Mouse (Mus musculus): ENCODE data around the gene Tjp1. TPM values are rescaled to one million over a fixed set of nuclear protein-coding genes. Genes with fewer than 3 reads are reported as not detected.

The Tjp1 gene
- polyA plus RNA-seq, 1 experiment from 2014 or later = 22.3 TPM

- WGBS = 88% methylated on average over 3 of the region's 3 CpGs
- Histone ChIP-seq H3K9me3 (ENCODE audit: control insufficient read depth, low read length) (no peaks in the 10 kb centered on the region), H3K27ac (replicated peaks; ENCODE audit: low read depth, low read length) (no peak overlapping the region), H3K4me2 (ENCODE audit: low read depth, low read length) (no peak overlapping the region), H3K36me3 (ENCODE audit: control insufficient read depth, insufficient read depth, low read length) (no peaks in the 10 kb centered on the region), H3K9ac (ENCODE audit: low read depth, low read length) (no peak overlapping the region), H3K4me3 (ENCODE audit: low read depth, low read length) (no peak overlapping the region), H3K4me1 (ENCODE audit: control insufficient read depth, insufficient read depth, low read length) (peaks cover 12% of the 10 kb centered on the region; the same call in 1 of the 2 replicates), H3K27me3 (replicated peaks; ENCODE audit: control insufficient read depth, insufficient read depth, low read length) (no peaks in the 10 kb centered on the region)
- DNase-seq (ENCODE audit: low spot score) (no peak), ATAC-seq (ENCODE audit: low read depth) (no peak)
Observed at GRCm38 (mm10) chr7:65472048-65472447, 55.5 kb downstream of the Tjp1 start.

- DNase-seq (ENCODE audit: low spot score) = no peak
- H3K27ac ChIP-seq (replicated peaks; ENCODE audit: low read depth, low read length) = no peak overlapping the region
- no peak overlapping the region for H3K4me3 ChIP-seq (ENCODE audit: low read depth, low read length)
- 77% methylated on average over 6 of the region's 6 CpGs for WGBS
- no peak overlapping the region for H3K4me2 ChIP-seq (ENCODE audit: low read depth, low read length)
- H3K9ac ChIP-seq (ENCODE audit: low read depth, low read length) = no peak overlapping the region
- H3K4me1 ChIP-seq (ENCODE audit: control insufficient read depth, insufficient read depth, low read length) = peaks cover 12% of the 10 kb centered on the region; the same call in 1 of the 2 replicates
- no peaks in the 10 kb centered on the region for H3K9me3 ChIP-seq (ENCODE audit: control insufficient read depth, low read length)
- no peaks in the 10 kb centered on the region for H3K27me3 ChIP-seq (replicated peaks; ENCODE audit: control insufficient read depth, insufficient read depth, low read length)
- no peaks in the 10 kb centered on the region for H3K36me3 ChIP-seq (ENCODE audit: control insufficient read depth, insufficient read depth, low read length)
- no peak for ATAC-seq (ENCODE audit: low read depth)
Observed at GRCm38 (mm10) chr7:65471406-65471805, 56.2 kb downstream of the Tjp1 start.

GRCm38 (mm10) chr7:65470214-65470613, 57.4 kb downstream of the Tjp1 start:
- ATAC-seq (ENCODE audit: low read depth) (no peak), DNase-seq (ENCODE audit: low spot score) (peak; percentile 31)
- 12% methylated on average over 8 of the region's 8 CpGs for WGBS

GRCm38 (mm10) chr7:65469666-65470065, 57.9 kb downstream of the Tjp1 start:
- ATAC-seq (ENCODE audit: low read depth) (peak; percentile 57; the same call in 1 of the 2 replicates), DNase-seq (ENCODE audit: low spot score) (peak; percentile 56)
- no peak overlapping the region for H3K4me3 ChIP-seq (ENCODE audit: low read depth, low read length)
- no peak overlapping the region; the same call in 1 of the 2 replicates for H3K27ac ChIP-seq (replicated peaks; ENCODE audit: low read depth, low read length)
- no peaks in the 10 kb centered on the region for H3K9me3 ChIP-seq (ENCODE audit: control insufficient read depth, low read length)
- WGBS = 9% methylated on average over 6 of the region's 6 CpGs
- peak overlapping the region; percentile 23 for H3K4me2 ChIP-seq (ENCODE audit: low read depth, low read length)
- no peaks in the 10 kb centered on the region for H3K36me3 ChIP-seq (ENCODE audit: control insufficient read depth, insufficient read depth, low read length)
- peaks cover 12% of the 10 kb centered on the region; the same call in 1 of the 2 replicates for H3K4me1 ChIP-seq (ENCODE audit: control insufficient read depth, insufficient read depth, low read length)
- H3K9ac ChIP-seq (ENCODE audit: low read depth, low read length) = no peak overlapping the region
- H3K27me3 ChIP-seq (replicated peaks; ENCODE audit: control insufficient read depth, insufficient read depth, low read length) = no peaks in the 10 kb centered on the region

More at GRCm38 (mm10) chr7:65470214-65470613, 57.4 kb downstream of the Tjp1 start:
- peaks cover 12% of the 10 kb centered on the region; the same call in 1 of the 2 replicates for H3K4me1 ChIP-seq (ENCODE audit: control insufficient read depth, insufficient read depth, low read length)
- H3K4me3 ChIP-seq (ENCODE audit: low read depth, low read length) = no peak overlapping the region
- H3K9ac ChIP-seq (ENCODE audit: low read depth, low read length) = no peak overlapping the region
- H3K27me3 ChIP-seq (replicated peaks; ENCODE audit: control insufficient read depth, insufficient read depth, low read length) = no peaks in the 10 kb centered on the region
- H3K36me3 ChIP-seq (ENCODE audit: control insufficient read depth, insufficient read depth, low read length) = no peaks in the 10 kb centered on the region
- peak overlapping the region; percentile 23 for H3K4me2 ChIP-seq (ENCODE audit: low read depth, low read length)
- H3K27ac ChIP-seq (replicated peaks; ENCODE audit: low read depth, low read length) = no peak overlapping the region; the same call in 1 of the 2 replicates
- H3K9me3 ChIP-seq (ENCODE audit: control insufficient read depth, low read length) = no peaks in the 10 kb centered on the region

- 84% methylated on average over 8 of the region's 8 CpGs for WGBS
- DNase-seq (ENCODE audit: low spot score) = no peak
- no peak overlapping the region for H3K4me3 ChIP-seq (ENCODE audit: low read depth, low read length)
- no peaks in the 10 kb centered on the region for H3K36me3 ChIP-seq (ENCODE audit: control insufficient read depth, insufficient read depth, low read length)
- no peak overlapping the region for H3K4me2 ChIP-seq (ENCODE audit: low read depth, low read length)
- H3K9ac ChIP-seq (ENCODE audit: low read depth, low read length) = no peak overlapping the region
- H3K4me1 ChIP-seq (ENCODE audit: control insufficient read depth, insufficient read depth, low read length) = peaks cover 12% of the 10 kb centered on the region; the same call in 1 of the 2 replicates
- H3K27me3 ChIP-seq (replicated peaks; ENCODE audit: control insufficient read depth, insufficient read depth, low read length) = no peaks in the 10 kb centered on the region
- no peak for ATAC-seq (ENCODE audit: low read depth)
- H3K9me3 ChIP-seq (ENCODE audit: control insufficient read depth, low read length) = no peaks in the 10 kb centered on the region
- H3K27ac ChIP-seq (replicated peaks; ENCODE audit: low read depth, low read length) = no peak overlapping the region
Observed at GRCm38 (mm10) chr7:65468191-65468590, 59.4 kb downstream of the Tjp1 start.

GRCm38 (mm10) chr7:65467306-65468021, 60.1 kb downstream of the Tjp1 start:
- H3K9ac ChIP-seq (ENCODE audit: low read depth, low read length) = no peak overlapping the region
- H3K9me3 ChIP-seq (ENCODE audit: control insufficient read depth, low read length) = no peaks in the 10 kb centered on the region
- no peak for DNase-seq (ENCODE audit: low spot score)
- H3K27me3 ChIP-seq (replicated peaks; ENCODE audit: control insufficient read depth, insufficient read depth, low read length) = no peaks in the 10 kb centered on the region
- no peak overlapping the region for H3K27ac ChIP-seq (replicated peaks; ENCODE audit: low read depth, low read length)
- H3K4me1 ChIP-seq (ENCODE audit: control insufficient read depth, insufficient read depth, low read length) = peaks cover 12% of the 10 kb centered on the region; the same call in 1 of the 2 replicates
- no peak overlapping the region for H3K4me2 ChIP-seq (ENCODE audit: low read depth, low read length)
- ATAC-seq (ENCODE audit: low read depth) = no peak
- no peak overlapping the region for H3K4me3 ChIP-seq (ENCODE audit: low read depth, low read length)
- no peaks in the 10 kb centered on the region for H3K36me3 ChIP-seq (ENCODE audit: control insufficient read depth, insufficient read depth, low read length)
- whole genome bisulfite sequencing = 81% methylated on average over 4 of the region's 4 CpGs

GRCm38 (mm10) chr7:65466137-65466536, 61.4 kb downstream of the Tjp1 start:
- Histone ChIP-seq H3K27ac (replicated peaks; ENCODE audit: low read depth, low read length) (no peak overlapping the region), H3K36me3 (ENCODE audit: control insufficient read depth, insufficient read depth, low read length) (no peaks in the 10 kb centered on the region), H3K9ac (ENCODE audit: low read depth, low read length) (no peak overlapping the region), H3K9me3 (ENCODE audit: control insufficient read depth, low read length) (no peaks in the 10 kb centered on the region), H3K4me2 (ENCODE audit: low read depth, low read length) (no peak overlapping the region), H3K27me3 (replicated peaks; ENCODE audit: control insufficient read depth, insufficient read depth, low read length) (no peaks in the 10 kb centered on the region), H3K4me3 (ENCODE audit: low read depth, low read length) (no peak overlapping the region), H3K4me1 (ENCODE audit: control insufficient read depth, insufficient read depth, low read length) (peaks cover 12% of the 10 kb centered on the region; the same call in 1 of the 2 replicates)
- DNase-seq (ENCODE audit: low spot score) (no peak), ATAC-seq (ENCODE audit: low read depth) (no peak)
- 43% methylated on average over 11 of the region's 11 CpGs for WGBS

GRCm38 (mm10) chr7:65464518-65465037, 63.0 kb downstream of the Tjp1 start:
- Histone ChIP-seq H3K4me1 (ENCODE audit: control insufficient read depth, insufficient read depth, low read length) (peaks cover 2% of the 10 kb centered on the region; the same call in 1 of the 2 replicates), H3K9me3 (ENCODE audit: control insufficient read depth, low read length) (no peaks in the 10 kb centered on the region), H3K27me3 (replicated peaks; ENCODE audit: control insufficient read depth, insufficient read depth, low read length) (no peaks in the 10 kb centered on the region), H3K4me3 (ENCODE audit: low read depth, low read length) (no peak overlapping the region), H3K4me2 (ENCODE audit: low read depth, low read length) (no peak overlapping the region), H3K36me3 (ENCODE audit: control insufficient read depth, insufficient read depth, low read length) (no peaks in the 10 kb centered on the region), H3K9ac (ENCODE audit: low read depth, low read length) (no peak overlapping the region), H3K27ac (replicated peaks; ENCODE audit: low read depth, low read length) (no peak overlapping the region)
- no peak for ATAC-seq (ENCODE audit: low read depth)
- DNase-seq (ENCODE audit: low spot score) = no peak
- 84% methylated on average over 3 of the region's 3 CpGs for WGBS
